Mouse (Mus musculus): ENCODE measurements around the gene Uggt2.
"Not testable (repeated sequence)": the region's sequence is repeated elsewhere in the genome, so short reads cannot be mapped to it uniquely, and the experiment has no call there.

GRCm38 (mm10) chr14:118982429-118983045 lies 116.7 kb downstream of the Uggt2 start:
- not testable (repeated sequence) for TF ChIP-seq CTCF (IDR thresholded peaks at IDR 0.05; ENCODE audit: borderline replicate concordance, insufficient read depth, low read depth, low read length); POLR2A (IDR thresholded peaks at IDR 0.05; ENCODE audit: borderline replicate concordance, insufficient read depth, low read length)

Data from cerebellum, adult 2 months (tissue).